Mouse (Mus musculus) kidney, adult 2 months (tissue): ENCODE measurements around the gene Mctp1.

Source experiments
- CTCF ChIP-seq: fragments of 200-500 bp; conservative IDR thresholded peaks from 2 replicates; pipeline ENCODE4 v1.5.1; 2011; ENCODE audit warnings: low read depth, mild to moderate bottlenecking, control low read depth, low read length, moderate library complexity, mixed read lengths; ENCODE audit not compliant: insufficient read depth, insufficient read length
- POLR2A ChIP-seq: fragments of 200-500 bp; IDR thresholded peaks from one replicate; pipeline ENCODE4 v1.6.1; 2011; ENCODE audit warnings: low read depth, low read length, control low read depth

GRCm38 (mm10) chr13:76410665-76411064 lies 26.3 kb downstream of the Mctp1 start:
- no peak for TF ChIP-seq CTCF
- TF ChIP-seq POLR2A, result no peak
